Mouse (Mus musculus) cerebellum, adult 11 months (tissue): ENCODE results near the gene Sned1.

Source experiments
- DNase-seq: peaks from one replicate; pipeline ENCODE4 v3.0.0; 2022

Gene Sned1

GRCm38 (mm10) chr1:93326446-93326845 is 90.8 kb downstream of the Sned1 start:
- DNase-seq: no peak

- no peak for DNase-seq
Measured at GRCm38 (mm10) chr1:93334621-93335020, 99.0 kb downstream of the Sned1 start.

- DNase-seq: peak; percentile 90
Measured at GRCm38 (mm10) chr1:93342648-93343503, 107.2 kb downstream of the Sned1 start, which contains the start of the genes Ppp1r7 and Pask. TSS of gene Ppp1r7 (plus strand) at chr1:93342854. TSS of gene Pask (minus strand) at chr1:93343482.

DNA sequence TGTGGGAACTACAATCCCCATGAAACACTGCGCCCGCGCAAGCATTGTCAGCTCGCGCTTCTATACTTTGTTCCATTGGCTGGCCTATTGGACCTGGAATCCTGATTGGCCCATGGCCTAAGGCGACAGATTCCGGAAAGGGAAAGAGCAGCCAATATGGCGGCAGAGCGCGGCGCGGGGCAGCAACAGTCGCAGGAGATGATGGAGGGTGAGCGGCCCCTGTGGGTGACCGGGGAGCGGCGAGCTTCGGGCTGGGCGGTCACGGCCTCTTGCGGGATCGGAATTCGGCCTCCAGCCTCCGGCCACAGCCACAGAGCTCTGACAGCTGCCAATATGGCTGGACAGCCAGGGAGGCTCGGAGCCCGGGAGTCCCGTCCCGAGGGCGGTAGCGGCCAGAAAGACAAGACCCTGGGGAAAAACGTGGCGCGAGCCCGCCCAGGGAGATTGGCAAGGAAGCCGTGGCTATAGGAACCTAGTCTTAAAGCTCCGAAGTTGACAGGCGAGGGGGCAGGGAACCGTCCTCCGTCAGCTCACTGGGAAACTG is 107.9 kb downstream of the Sned1 start:
- DNase-seq: peak; percentile 90

DNA sequence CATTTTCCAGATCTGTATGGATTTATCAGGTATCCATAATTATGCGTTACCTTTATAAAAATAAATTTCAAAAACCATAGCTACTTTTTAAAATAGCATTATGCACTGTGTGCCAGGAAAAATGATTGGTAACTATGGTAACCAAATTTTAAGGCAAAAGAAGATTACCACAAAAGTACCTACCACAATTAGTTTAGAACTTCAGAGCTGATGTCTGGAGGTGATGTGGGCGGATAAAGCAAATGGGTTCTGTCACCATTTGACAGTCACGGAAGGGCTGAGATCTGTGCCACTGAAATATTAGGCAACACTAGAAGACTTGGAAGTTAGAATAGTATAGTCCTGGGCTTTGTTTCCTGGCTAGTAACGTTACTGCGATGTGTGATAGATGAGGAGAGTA is 111.5 kb downstream of the Sned1 start:
- no peak for DNase-seq

DNA sequence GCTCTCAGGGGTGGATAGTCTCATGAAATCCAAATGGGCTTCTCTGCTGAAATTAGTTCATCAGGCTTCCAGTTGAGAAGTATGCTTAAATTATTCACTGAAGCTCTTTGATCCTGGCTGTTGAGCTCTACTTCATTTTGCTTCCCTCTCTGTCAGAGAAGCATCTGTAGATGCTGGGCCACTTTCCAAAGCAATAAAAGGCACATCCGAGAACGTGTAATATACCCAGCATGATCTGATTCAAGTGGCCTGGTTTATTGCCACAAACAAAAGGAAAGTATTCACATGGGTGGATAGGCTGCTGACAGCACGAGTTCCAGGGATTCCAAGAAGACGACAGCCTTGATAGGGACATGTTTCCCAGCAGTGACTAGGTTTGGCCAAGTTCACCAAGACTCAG is 114.1 kb downstream of the Sned1 start:
- no peak for DNase-seq
